Mouse (Mus musculus) left cerebral cortex, adult 8-10 months (tissue): ENCODE results near the gene Rps6kl1. TPM values are rescaled to one million over a fixed set of nuclear protein-coding genes. Genes with fewer than 3 reads are reported as not detected.

Experiments used
- DNase-seq, 2 experiments: peaks; one replicate each; pipeline ENCODE4 v3.0.0; 2022; ENCODE audit warnings: low spot score in 2 of 2
- total RNA-seq, 4 experiments: library from RNA; stranded (reverse); gene quantifications; 2 replicates each; pipeline ENCODE4 v1.2.4; 2022

The Rps6kl1 gene
- total RNA-seq, 4 experiments from 2014 or later: 35.0 to 37.6 (median 36.6) TPM

DNA sequence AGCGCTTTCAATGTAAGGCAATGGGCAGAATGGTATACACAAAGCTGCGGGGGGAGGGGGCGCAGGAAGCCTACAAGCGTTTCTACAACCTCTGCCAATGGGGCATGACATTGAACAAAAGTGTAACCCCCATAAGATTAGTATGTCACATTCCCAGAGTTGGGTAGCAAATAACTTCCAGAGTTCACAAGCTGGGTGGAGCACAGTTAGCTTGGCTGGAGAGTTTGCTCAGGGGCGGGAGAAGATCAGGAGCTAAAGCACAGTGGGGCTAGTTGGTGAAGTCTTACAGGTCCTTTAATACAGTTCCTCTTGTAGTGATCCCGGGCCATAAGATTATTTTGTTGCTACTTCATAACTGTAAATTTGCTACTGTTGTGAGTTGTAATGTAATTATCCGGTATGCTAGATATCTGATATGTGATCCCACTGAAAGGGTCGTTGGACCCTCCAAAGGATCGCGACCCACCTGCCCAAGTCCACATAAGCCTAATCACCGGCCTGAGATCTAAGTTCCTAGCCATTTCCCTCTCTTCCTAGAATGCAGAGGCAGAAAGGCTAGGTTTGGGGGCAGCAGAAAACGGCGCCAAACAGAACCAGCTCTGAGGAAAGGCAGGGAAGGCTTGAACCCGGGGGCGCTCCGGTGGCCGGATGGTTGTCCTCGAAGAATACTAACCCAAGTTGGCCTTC, 40.9 kb downstream of the Rps6kl1 start:
- no peak for DNase-seq

GRCm38 (mm10) chr12:85109426-85109825, 41.6 kb downstream of the Rps6kl1 start:
- no peak for DNase-seq

DNA sequence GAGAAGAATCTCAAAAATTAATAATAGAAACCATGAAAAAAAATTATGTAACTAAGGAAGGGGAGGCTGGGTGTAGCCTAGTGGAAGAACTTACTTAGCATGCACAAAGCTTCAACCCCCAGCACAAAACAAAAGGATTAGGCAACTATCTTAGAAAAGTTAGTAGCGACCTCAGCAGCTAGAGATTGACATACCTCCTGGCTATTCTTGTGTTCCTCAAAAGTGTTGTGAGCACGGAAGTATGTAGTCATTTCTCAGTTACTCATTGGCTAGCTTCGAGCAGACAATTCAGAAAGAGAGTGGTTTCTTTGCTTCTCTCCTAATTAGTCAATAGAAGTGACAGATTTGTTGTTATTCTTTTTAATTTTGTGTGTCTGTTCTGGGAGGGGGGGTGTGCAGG, 42.4 kb downstream of the Rps6kl1 start:
- DNase-seq: no peak

DNA sequence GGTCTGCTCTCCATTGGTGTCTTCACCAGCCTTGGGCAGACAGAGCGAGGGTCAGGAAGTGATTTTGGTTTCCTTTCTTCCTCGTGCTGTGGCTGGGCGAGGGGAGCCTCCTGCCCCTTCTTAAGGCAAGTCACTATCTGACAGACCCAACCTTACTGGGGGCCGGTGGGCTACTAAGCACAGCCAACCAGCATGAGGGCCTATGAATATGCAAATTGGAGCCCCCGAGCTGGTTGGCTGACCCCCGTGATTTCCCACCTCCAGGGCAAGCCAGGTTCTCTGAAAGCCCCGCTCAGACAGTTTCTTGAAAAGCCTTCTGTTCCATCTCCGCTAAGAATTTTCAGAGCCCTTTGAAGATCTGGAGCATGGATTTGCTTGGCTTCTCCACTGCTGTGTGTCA, 44.8 kb downstream of the Rps6kl1 start:
- no peak for DNase-seq

DNA sequence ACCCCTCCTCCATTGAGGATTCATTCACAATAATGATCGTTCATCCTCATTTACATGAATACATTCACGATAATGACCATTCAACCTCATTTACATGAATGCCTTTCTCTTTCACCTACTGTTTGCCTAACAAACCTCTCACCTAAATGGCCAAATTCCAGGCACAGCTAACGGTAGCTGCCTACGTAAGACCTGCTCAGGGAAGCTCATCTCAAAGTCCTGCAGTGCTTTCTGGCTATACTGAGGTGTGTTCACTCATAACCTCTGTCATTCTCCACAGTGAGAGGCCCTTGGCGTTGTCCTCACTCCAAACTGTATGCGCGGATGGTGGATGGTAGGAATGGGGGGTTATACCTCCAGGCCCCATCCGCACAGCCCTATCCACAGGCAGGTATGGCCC, 46.3 kb downstream of the Rps6kl1 start:
- no peak for DNase-seq

GRCm38 (mm10) chr12:85103096-85103495, 48.0 kb downstream of the Rps6kl1 start:
- DNase-seq: no peak

- DNase-seq: no peak
These were observed 49.5 kb downstream of the Rps6kl1 start for GRCm38 (mm10) chr12:85101521-85102106.

- DNase-seq: no peak
These were observed 50.1 kb downstream of the Rps6kl1 start for GRCm38 (mm10) chr12:85101001-85101400.

DNA sequence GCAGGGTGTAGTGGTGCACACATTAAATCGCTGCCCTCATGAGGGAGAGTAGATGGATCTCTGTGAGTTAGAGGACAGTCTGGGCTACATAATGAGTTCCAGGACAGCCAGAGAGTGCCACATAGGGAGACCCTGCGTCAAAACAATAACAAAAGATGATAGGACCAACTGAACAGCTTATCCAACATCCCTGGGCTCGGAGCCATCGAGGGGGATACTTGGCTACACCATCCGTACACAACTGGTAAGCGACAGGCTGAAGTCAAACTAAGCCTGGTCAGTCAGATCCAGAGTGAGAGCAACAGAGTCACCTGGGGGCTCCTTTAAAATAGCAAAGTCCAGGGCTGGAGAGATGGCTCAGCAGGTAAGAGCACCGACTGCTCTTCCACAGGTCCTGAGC, 55.2 kb downstream of the Rps6kl1 start:
- no peak for DNase-seq

- DNase-seq: no peak
These were observed 55.9 kb downstream of the Rps6kl1 start for GRCm38 (mm10) chr12:85095146-85095545.

GRCm38 (mm10) chr12:85094706-85095105, 56.4 kb downstream of the Rps6kl1 start:
- no peak for DNase-seq

DNA sequence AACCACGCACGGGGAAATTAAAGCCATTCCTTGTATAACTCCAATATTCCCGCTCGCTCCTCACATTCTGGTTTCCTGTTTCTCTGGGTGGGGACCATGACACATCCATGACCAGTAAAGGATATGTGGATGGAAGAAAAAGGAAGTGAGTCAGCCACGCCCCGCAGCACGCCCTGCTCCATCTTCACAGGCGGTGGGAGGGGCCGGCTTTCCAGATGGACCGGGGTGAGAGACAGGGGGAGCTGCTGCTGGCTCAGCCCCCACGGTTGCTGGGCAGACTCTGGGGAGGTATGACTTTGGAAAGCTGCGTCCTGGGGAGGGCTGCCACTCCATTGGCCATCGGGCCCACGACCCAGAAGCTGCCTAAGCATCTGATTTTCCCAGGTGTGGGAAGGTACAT, 57.1 kb downstream of the Rps6kl1 start:
- peak in 1 of 2 experiments; percentile 48 for DNase-seq

DNA sequence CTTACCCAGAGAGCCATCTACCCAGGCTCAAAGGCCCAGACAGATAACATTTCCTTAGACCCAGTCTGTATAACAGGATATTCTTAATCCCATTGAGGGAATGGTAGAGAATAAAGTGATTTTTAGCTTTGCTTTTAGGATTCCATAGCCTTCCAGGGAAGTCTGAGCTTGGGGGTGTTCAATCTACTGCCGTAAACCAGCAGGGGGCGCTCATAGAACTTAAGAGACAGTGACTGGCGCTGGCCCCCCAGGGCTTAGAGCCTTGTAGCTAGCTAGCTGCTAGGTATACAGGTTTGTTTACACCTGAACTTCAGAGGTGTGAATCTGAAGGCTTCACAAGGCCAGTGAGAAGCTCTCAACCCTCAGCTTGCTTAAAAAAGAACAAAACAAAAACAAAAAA, 58.9 kb downstream of the Rps6kl1 start:
- DNase-seq: no peak

GRCm38 (mm10) chr12:85091190-85091589, 59.9 kb downstream of the Rps6kl1 start:
- no peak for DNase-seq

DNA sequence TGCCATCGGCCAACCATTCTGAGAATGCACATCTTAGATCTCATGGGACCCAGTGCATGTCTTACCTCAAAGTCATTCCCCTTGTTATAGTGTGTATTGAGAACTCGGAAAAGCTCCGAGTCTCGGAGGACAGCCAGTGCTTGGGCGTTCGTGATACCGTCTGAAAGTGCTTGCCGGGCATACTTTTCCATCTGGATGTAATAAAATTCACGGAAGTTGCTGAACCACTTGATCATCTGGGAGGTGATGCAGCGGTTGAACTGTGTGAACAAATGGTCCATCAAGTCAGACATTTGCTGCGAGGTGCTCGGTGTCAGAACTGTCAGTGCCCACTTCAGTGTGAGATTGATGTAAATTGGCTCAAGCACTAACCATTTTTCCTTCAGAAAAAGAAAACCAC, 63.2 kb downstream of the Rps6kl1 start:
- DNase-seq: no peak

Other genes with a start within 250 kb of the Rps6kl1 start
- 10 to 100 TPM; 29.7 to 39.9 (median 35.4) TPM for gene Fcf1, start 180.4 kb downstream of the Rps6kl1 start, total RNA-seq
- gene Arel1, start 180.4 kb downstream of the Rps6kl1 start, total RNA-seq: 100 to 1,000 TPM in 3 of 4 experiments, 10 to 100 TPM in 1; 98.1 to 130 (median 120) TPM
- 100 to 1,000 TPM; 104 to 115 (median 108) TPM for gene Ylpm1, start 154.9 kb downstream of the Rps6kl1 start, total RNA-seq
- 1 to 10 TPM; 2.8 to 3.3 (median 3.1) TPM for gene Prox2, start 40.5 kb downstream of the Rps6kl1 start, total RNA-seq
- 100 to 1,000 TPM; 140 to 155 (median 152) TPM for gene Dlst, start 40.4 kb downstream of the Rps6kl1 start, total RNA-seq
- gene Pgf, start 26.5 kb upstream of the Rps6kl1 start, total RNA-seq: 1 to 10 TPM; 2.1 to 4.4 (median 3.1) TPM
- gene Eif2b2, start 68.2 kb upstream of the Rps6kl1 start, total RNA-seq: 10 to 100 TPM; 64.0 to 73.3 (median 68.1) TPM
- 10 to 100 TPM; 16.1 to 20.8 (median 17.1) TPM for gene Mlh3, start 119.3 kb upstream of the Rps6kl1 start, total RNA-seq
- 10 to 100 TPM; 28.9 to 36.7 (median 30.1) TPM for gene Acyp1, start 137.2 kb upstream of the Rps6kl1 start, total RNA-seq
- gene Zc2hc1c, start 137.3 kb upstream of the Rps6kl1 start, total RNA-seq: 1 to 10 TPM; 2.6 to 3.3 (median 3.0) TPM
- gene Nek9, start 188.1 kb upstream of the Rps6kl1 start, total RNA-seq: 10 to 100 TPM; 37.2 to 40.5 (median 38.7) TPM
- gene Tmed10, start 223.6 kb upstream of the Rps6kl1 start, total RNA-seq: 100 to 1,000 TPM; 169 to 181 (median 175) TPM